Mouse (Mus musculus) thymus, adult 2 months (tissue): ENCODE data around the gene Fyb.

Source experiments
- CTCF ChIP-seq: fragments of 200-500 bp; IDR thresholded peaks from 2 replicates; pipeline ENCODE4 v1.5.1; 2012; ENCODE audit warnings: mild to moderate bottlenecking, control low read depth, low read length, moderate library complexity, borderline replicate concordance; ENCODE audit not compliant: control insufficient read depth, poor library complexity, insufficient read depth; ENCODE audit errors: extremely low read depth
- POLR2A ChIP-seq: fragments of 200-500 bp; IDR thresholded peaks from 2 replicates; pipeline ENCODE4 v1.6.1; 2012; ENCODE audit warnings: mild to moderate bottlenecking, low read length, control low read depth, moderate library complexity; ENCODE audit not compliant: control insufficient read depth, poor library complexity, insufficient read depth; ENCODE audit errors: extremely low read depth

- TF ChIP-seq POLR2A = no peak
- TF ChIP-seq CTCF = no peak
Measured at GRCm38 (mm10) chr15:6622512-6622911, 99.9 kb downstream of the Fyb start.
